Mouse (Mus musculus) spleen, postnatal 14 days (tissue): ENCODE measurements around the gene Gm47959.
"Not testable (repeated sequence)": the region's sequence is repeated elsewhere in the genome, so short reads cannot be mapped to it uniquely, and the experiment has no call there.

ENCODE experiments used
- DNase-seq, 2 experiments: peaks; one replicate each; pipeline ENCODE4 v3.0.0; 2021 to 2022; ENCODE audit warnings: low spot score in 2 of 2

Gm47959 gene

GRCm38 (mm10) chr1:83000306-83000705, at the start of gene Gm47959:
Gm47959 (plus strand) TSS chr1:83000548.
- not testable (repeated sequence) for DNase-seq

DNA sequence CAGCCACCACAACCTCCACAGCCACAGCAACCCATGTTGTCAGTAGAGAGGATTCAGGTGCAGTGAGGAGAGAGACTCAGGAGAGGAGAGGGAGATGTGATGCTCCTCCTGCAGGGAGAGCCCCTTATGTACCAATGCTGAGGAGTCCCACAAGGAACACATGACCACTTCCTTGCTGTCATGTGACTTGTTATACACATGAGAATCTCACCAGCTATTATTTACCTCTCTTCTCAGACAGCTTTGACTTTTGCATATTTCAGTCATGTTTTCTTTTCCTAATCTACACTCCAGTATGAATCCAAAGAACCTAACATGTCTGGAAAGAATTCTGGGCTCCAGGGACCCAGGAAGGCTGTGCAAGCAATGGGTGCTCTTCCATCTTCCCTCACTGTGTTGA, 44.4 kb upstream of the Gm47959 start, which contains the start of gene Gm7544:
TSS of gene Gm7544 (minus strand) at position 101 of the 400 bp plus-strand sequence.
- DNase-seq, result not testable (repeated sequence)

- DNase-seq, result no peak
These were observed 40.4 kb upstream of the Gm47959 start, which contains the start of gene Gm47955 for GRCm38 (mm10) chr1:82959870-82960385. Gm47955 (plus strand) TSS chr1:82960286.

- DNase-seq, result no peak
These were observed 33.9 kb upstream of the Gm47959 start for GRCm38 (mm10) chr1:82966413-82966812.

- no peak for DNase-seq
These were observed 28.3 kb upstream of the Gm47959 start for GRCm38 (mm10) chr1:82972046-82972445.

- no peak for DNase-seq
These were observed 27.1 kb upstream of the Gm47959 start for GRCm38 (mm10) chr1:82973244-82973643.

DNA sequence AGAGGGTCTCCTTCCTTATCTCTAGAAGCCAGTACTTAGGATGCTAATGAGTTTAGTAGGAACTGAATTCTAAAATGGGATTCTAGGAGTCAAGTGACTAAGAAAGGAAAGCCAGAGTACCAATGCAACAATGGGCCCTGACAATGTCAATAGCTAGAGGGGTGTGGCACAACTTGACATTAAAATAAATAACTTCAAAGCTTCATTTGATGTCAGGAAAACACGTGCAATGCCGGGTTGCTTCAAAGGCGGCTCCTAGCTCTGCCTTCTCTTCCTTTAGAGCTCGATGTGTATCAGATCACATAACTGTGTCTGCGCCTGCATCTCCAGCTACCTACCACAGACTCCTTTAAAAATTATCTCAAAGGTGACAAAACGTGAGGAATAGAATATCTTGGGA, 26.4 kb upstream of the Gm47959 start:
- DNase-seq, result no peak

- DNase-seq, result no peak
These were observed 26.0 kb upstream of the Gm47959 start for GRCm38 (mm10) chr1:82974342-82974741.

DNA sequence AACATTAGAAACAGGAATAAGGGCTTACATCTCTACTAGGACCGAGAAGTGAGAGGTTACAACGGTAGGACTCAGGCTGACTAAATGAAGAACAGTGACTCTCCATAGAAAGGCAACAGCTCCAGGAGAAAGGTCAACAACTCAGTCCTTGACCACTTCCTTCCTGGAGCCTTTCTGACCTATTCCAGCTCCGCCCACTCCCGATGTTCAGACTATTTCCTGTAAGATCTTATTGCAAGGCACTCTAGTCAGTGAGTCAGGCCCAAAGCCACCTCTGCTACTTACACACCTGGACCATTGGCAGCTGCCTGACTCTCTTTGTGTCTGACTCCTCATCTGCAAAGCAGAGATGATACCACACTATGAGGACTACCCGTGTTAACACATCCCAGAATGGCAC, 24.6 kb upstream of the Gm47959 start:
- no peak for DNase-seq

DNA sequence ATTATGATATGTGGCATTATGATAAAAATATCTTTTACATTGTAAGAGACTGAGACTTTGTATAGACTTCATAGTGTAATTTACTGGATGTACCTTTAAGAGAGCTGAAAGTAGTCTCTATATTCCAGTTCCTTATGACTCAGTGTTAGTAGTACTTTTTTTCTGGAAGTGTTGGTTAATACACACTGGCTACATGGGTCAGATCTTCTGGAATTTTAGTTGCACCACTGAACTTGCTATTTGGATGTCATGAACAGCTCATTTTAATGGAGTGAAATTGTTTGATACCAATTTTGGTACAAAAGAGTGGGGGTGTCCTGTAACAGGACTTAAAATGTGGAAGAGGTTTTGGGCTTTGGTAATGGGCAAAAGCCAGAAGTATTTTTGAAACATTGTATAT, 22.5 kb upstream of the Gm47959 start:
- no peak for DNase-seq

DNA sequence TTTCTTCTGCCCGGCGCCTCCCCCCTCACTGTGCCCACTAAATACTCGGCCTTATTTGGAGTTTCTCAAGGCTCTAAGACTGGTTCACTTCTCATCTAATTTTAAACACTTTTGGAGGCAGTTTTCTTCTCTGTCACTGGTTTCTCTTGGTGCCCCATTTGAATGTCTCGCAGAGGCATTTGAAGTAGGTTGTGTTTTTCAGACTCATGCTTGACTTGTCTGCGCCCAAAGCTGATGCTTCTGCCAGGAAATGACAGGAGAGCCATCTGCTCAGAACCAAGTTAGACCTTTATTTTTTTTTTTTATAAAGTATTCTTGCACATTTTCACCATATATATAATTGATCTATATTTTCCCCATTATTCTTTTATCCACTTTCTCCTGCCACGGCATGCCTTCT, 13.6 kb upstream of the Gm47959 start:
- DNase-seq, result no peak

DNA sequence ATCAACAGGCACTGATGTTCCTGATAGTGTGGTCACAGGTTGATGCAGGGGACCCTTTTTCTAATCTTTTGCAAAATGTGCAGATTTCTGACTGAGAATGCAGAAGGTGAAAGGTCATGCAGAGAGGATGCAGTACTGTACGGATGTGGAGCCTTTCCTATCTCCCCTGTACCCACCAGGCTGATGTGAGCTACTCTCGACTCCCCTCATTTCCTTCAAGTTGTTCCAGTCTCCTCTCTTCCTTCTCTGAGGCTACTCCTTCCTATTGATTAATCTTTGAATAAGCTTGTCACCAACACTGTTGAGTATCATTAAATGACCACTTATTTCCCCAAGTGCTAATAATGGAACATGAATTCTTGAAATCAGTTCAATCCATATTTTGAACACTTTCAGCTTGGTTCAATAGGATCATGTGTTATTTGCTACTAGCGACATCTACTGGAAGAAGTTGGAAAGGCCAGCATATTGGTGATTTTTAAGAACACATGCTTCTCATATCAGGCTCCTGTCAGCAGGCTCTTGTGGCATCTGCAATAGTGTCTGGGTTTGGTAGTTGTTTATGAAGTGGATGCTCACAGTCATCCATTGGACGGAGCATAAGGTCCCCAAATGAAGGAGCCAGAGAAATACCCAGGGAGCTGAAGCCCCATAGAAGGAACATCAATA, 12.7 kb upstream of the Gm47959 start:
- DNase-seq, result no peak

DNA sequence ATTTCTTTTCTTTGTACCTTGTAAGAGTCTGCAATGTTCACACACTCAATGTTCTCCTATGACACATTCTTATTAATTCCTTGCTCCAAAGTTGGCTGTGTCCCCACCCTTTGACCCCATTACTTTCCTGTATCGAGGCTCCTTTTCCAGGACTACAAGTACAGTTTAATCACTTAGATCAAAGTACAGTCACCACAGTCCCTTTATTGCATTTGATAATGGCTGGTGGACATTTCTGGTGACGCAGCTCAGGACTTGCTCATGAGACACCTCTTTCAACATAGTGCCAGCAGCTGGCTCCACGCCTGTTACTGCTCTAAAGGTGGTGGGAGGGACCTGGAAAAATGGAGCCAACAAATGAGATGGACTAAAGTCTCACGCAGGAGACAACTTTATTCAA, 9.3 kb upstream of the Gm47959 start:
- DNase-seq, result no peak

GRCm38 (mm10) chr1:82991596-82991995, 8.8 kb upstream of the Gm47959 start:
- no peak for DNase-seq

GRCm38 (mm10) chr1:82992093-82992492, 8.3 kb upstream of the Gm47959 start:
- DNase-seq, result no peak

DNA sequence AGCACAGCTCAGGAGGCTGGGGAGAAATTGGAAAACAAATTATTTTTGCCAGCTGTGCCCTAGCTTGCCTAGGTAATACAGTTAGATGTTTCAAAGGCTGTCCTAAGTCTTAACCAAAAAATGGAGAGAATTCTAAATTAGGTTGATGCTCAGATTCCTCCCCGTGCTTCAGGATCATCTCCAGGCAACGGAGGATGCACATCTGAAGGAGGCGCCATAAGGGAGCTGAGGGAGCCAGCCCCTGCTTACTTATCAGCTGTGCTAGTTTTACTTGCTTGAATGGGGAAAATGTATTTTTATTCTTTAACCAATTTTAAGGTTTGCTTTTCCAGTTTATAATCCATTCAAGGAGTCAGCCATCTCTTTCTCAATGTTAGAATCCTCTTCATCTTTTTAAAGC, 6.4 kb upstream of the Gm47959 start:
- DNase-seq, result no peak

- DNase-seq, result no peak
These were observed 6.2 kb downstream of the Gm47959 start for GRCm38 (mm10) chr1:83006218-83007179.

- DNase-seq, result no peak
These were observed 7.1 kb downstream of the Gm47959 start for GRCm38 (mm10) chr1:83007471-83007870.

- DNase-seq, result no peak
These were observed 14.1 kb downstream of the Gm47959 start for GRCm38 (mm10) chr1:83014477-83014876.

- no peak for DNase-seq
These were observed 15.1 kb downstream of the Gm47959 start for GRCm38 (mm10) chr1:83015329-83015879.

GRCm38 (mm10) chr1:83016556-83016955, 16.2 kb downstream of the Gm47959 start:
- DNase-seq, result no peak

DNA sequence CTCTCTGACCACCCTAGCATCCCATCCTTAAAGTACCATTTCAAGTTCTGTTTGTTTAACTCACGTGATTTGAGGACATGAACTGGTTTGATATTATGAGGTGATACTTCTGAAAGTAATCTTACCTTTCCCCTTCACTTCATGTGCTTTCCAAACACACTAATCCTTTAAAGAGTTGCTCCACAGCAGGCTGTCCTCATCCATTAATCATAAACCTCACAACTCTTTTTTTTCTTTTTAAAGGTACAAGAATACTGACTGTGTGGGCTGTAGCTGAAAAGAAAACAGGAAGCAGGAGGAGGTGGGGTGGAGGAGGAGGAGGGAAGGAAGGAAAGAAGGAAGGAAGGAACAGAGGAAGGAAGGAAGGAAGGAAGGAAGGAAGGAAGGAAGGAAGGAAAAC, 31.6 kb downstream of the Gm47959 start:
- DNase-seq, result no peak
